Mouse (Mus musculus): ENCODE data around the gene Vps45. TPM values are rescaled to one million over a fixed set of nuclear protein-coding genes. Genes with fewer than 3 reads are reported as not detected.

The Vps45 gene
- total RNA-seq, 2 experiments from 2014 or later = 40.5 to 42.1 TPM

GRCm38 (mm10) chr3:96012805-96013204 lies 45.5 kb downstream of the Vps45 start:
- intact Hi-C loops (cut with DNase I) = no loop called here
- DNase-seq (ENCODE audit: low spot score in 2 of 2) = no peak

GRCm38 (mm10) chr3:96008463-96008862 lies 49.8 kb downstream of the Vps45 start:
- no peak for DNase-seq (ENCODE audit: low spot score in 2 of 2)
- intact Hi-C loops (cut with DNase I) = no loop called here

GRCm38 (mm10) chr3:96001560-96001959 lies 56.7 kb downstream of the Vps45 start:
- DNase-seq (ENCODE audit: low spot score in 2 of 2) = no peak
- intact Hi-C loops (cut with DNase I) = loop anchor here (5.0 kb wide), 1 partner anchor 51 kb away; no protein-coding TSS in a partner anchor

- intact Hi-C loops (cut with DNase I) = loop anchor here (5.0 kb wide), 1 partner anchor 51 kb away; no protein-coding TSS in a partner anchor
- DNase-seq (ENCODE audit: low spot score in 2 of 2) = no peak
Observed at GRCm38 (mm10) chr3:96000921-96001501, 57.3 kb downstream of the Vps45 start.

GRCm38 (mm10) chr3:96000080-96000632 lies 58.1 kb downstream of the Vps45 start:
- DNase-seq (ENCODE audit: low spot score in 2 of 2) = no peak
- intact Hi-C loops (cut with DNase I) = loop anchor here (5.0 kb wide), 1 partner anchor 52 kb away; no protein-coding TSS in a partner anchor

GRCm38 (mm10) chr3:95999308-96000079 lies 58.8 kb downstream of the Vps45 start:
- intact Hi-C loops (cut with DNase I) = loop anchor here (5.0 kb wide), 1 partner anchor 53 kb away; no protein-coding TSS in a partner anchor
- DNase-seq (ENCODE audit: low spot score in 2 of 2) = no peak

- intact Hi-C loops (cut with DNase I) = no loop called here
- peak in 1 of 2 experiments; percentile 70 for DNase-seq (ENCODE audit: low spot score in 2 of 2)
Observed at GRCm38 (mm10) chr3:95997203-95997721, 61.0 kb downstream of the Vps45 start.

GRCm38 (mm10) chr3:95996451-95997073 lies 61.7 kb downstream of the Vps45 start:
- no peak for DNase-seq (ENCODE audit: low spot score in 2 of 2)
- intact Hi-C loops (cut with DNase I) = no loop called here

GRCm38 (mm10) chr3:95995802-95996428 lies 62.4 kb downstream of the Vps45 start, which contains the start of gene Plekho1:
Gene Plekho1, minus strand, starts transcription at chr3:95996001.
- peak; percentile 77 to 84 for DNase-seq (ENCODE audit: low spot score in 2 of 2)
- intact Hi-C loops (cut with DNase I) = no loop called here

GRCm38 (mm10) chr3:95994975-95995801 lies 63.1 kb downstream of the Vps45 start:
- no peak for DNase-seq (ENCODE audit: low spot score in 2 of 2)
- intact Hi-C loops (cut with DNase I) = no loop called here

- no peak for DNase-seq (ENCODE audit: low spot score in 2 of 2)
- intact Hi-C loops (cut with DNase I) = no loop called here
Observed at GRCm38 (mm10) chr3:95994381-95994846, 63.9 kb downstream of the Vps45 start.

GRCm38 (mm10) chr3:95993881-95994280 lies 64.4 kb downstream of the Vps45 start:
- DNase-seq (ENCODE audit: low spot score in 2 of 2) = no peak
- intact Hi-C loops (cut with DNase I) = no loop called here

- no peak for DNase-seq (ENCODE audit: low spot score in 2 of 2)
- intact Hi-C loops (cut with DNase I) = no loop called here
Observed at GRCm38 (mm10) chr3:95992990-95993603, 65.2 kb downstream of the Vps45 start.

- no peak for DNase-seq (ENCODE audit: low spot score in 2 of 2)
- intact Hi-C loops (cut with DNase I) = no loop called here
Observed at GRCm38 (mm10) chr3:95990413-95990941, 67.8 kb downstream of the Vps45 start.

- no peak for DNase-seq (ENCODE audit: low spot score in 2 of 2)
- intact Hi-C loops (cut with DNase I) = no loop called here
Observed at GRCm38 (mm10) chr3:95988969-95989368, 69.3 kb downstream of the Vps45 start.

- intact Hi-C loops (cut with DNase I) = no loop called here
- no peak for DNase-seq (ENCODE audit: low spot score in 2 of 2)
Observed at GRCm38 (mm10) chr3:95988138-95988537, 70.1 kb downstream of the Vps45 start.

GRCm38 (mm10) chr3:95987386-95988110 lies 70.7 kb downstream of the Vps45 start:
- intact Hi-C loops (cut with DNase I) = no loop called here
- no peak for DNase-seq (ENCODE audit: low spot score in 2 of 2)
